9 mouse cellular contexts compared by ENCODE assay signal in genomic region chr6:34865711-34866593, GRCm38 (mm10). TPM values are rescaled to one million over a fixed set of nuclear protein-coding genes. Genes with fewer than 3 reads are reported as not detected.
A peak's percentile ranks its signal among the peaks of the same experiment; 100 is the strongest.
DNase-seq lines count a peak whose midpoint lies in the region; ATAC-seq and TF ChIP-seq lines count a peak whose summit lies in the region.
"Had no signal": no experiment of that assay in that cellular context is flagged by ENCODE, and none has a peak within 500 bp of the region (broad histone marks: within the 10 kb centered on the region; RNA-seq: fewer than 3 reads in every experiment).

No protein-coding gene starts in this region.

- no peaks in the 10 kb centered on the region for H3K36me3 ChIP-seq in kidney, postnatal 0 days (ENCODE audit: insufficient read depth, low read length)

- H3K4me3 ChIP-seq in kidney, postnatal 0 days (replicated peaks; ENCODE audit: low read depth, low read length), result no peak overlapping the region

- TF ChIP-seq CTCF in kidney, postnatal 0 days (IDR thresholded peaks at IDR 0.05; ENCODE audit: low read depth), result no peak

- no peaks in the 10 kb centered on the region for H3K9me3 ChIP-seq in kidney, postnatal 0 days (replicated peaks; ENCODE audit: low read length)

- 47% methylated on average over 7 of the region's 7 CpGs for WGBS in kidney, postnatal 0 days

- H3K9ac ChIP-seq in kidney, postnatal 0 days (ENCODE audit: low read depth, low read length), result no peak overlapping the region

- H3K27ac ChIP-seq in kidney, postnatal 0 days, result peak overlapping the region; percentile 75

- peaks cover 15% of the 10 kb centered on the region for H3K4me1 ChIP-seq in kidney, postnatal 0 days (replicated peaks; ENCODE audit: insufficient read depth, low read length)

- peak; percentile 59 for DNase-seq in gastrocnemius, postnatal 25 days
- DNase-seq in gastrocnemius, postnatal 10 days, result no peak
- DNase-seq in heart, adult 8-10 months (ENCODE audit: low spot score), result peak; percentile 79
- peak; percentile 62 for DNase-seq in kidney, postnatal 0 days (ENCODE audit: low spot score)
- peak; percentile 90 for DNase-seq in lung, postnatal 36 days
- no peak for DNase-seq in frontal cortex, postnatal 14 days (ENCODE audit: low spot score in 2 of 2)
- DNase-seq in thymus, postnatal 25 days, result no peak
- no peak for DNase-seq in cerebellum, adult 11 months
- DNase-seq: embryo, embryonic 11 days had no signal

- no peak overlapping the region for H3K4me2 ChIP-seq in kidney, postnatal 0 days (ENCODE audit: low read length)

- ATAC-seq in kidney, postnatal 0 days (replicated peaks; ENCODE audit: low FRiP score, low read depth), result peak; percentile 41; the same call in 1 of the 2 replicates

- H3K27me3 ChIP-seq in kidney, postnatal 0 days (ENCODE audit: insufficient read depth, low read length), result no peaks in the 10 kb centered on the region

RNA-seq across cellular contexts. Expression of gene Tmem140, which starts 3.0 kb away (rescaled TPM):
- 10 to 100 TPM; 15.5 to 24.0 TPM for total RNA-seq in gastrocnemius, postnatal 25 days (2021)
- total RNA-seq in gastrocnemius, postnatal 10 days (2021), result 10 to 100 TPM; 12.6 to 12.9 TPM
- total RNA-seq in heart, adult 8-10 months (2022), result 10 to 100 TPM; 17.8 to 27.1 (median 24.5) TPM
- polyA plus RNA-seq in kidney, postnatal 0 days (2015; fragmentation: Nextera tagmentation; extraction: Ambion mirVana), result 6.2 and 7.3 TPM in 2 replicates

RNA-seq across cellular contexts. Expression of gene Cyren, which starts 11.9 kb away (rescaled TPM):
- total RNA-seq in gastrocnemius, postnatal 25 days (2021), result 1 to 10 TPM; 2.6 to 4.1 TPM
- total RNA-seq in gastrocnemius, postnatal 10 days (2021), result 1 to 10 TPM; 5.6 TPM
- 1 to 10 TPM; 3.7 to 4.2 (median 3.8) TPM for total RNA-seq in heart, adult 8-10 months (2022)
- polyA plus RNA-seq in kidney, postnatal 0 days (2015; fragmentation: Nextera tagmentation; extraction: Ambion mirVana), result 9.6 and 9.9 TPM in 2 replicates

RNA-seq across cellular contexts. Expression of gene Wdr91, which starts 44.7 kb away (rescaled TPM):
- total RNA-seq in gastrocnemius, postnatal 25 days (2021), result 1 to 10 TPM; 5.1 to 5.8 TPM
- 10 to 100 TPM; 12.0 to 15.6 TPM for total RNA-seq in gastrocnemius, postnatal 10 days (2021)
- total RNA-seq in heart, adult 8-10 months (2022), result 10 to 100 TPM; 11.6 to 15.9 (median 13.3) TPM
- polyA plus RNA-seq in kidney, postnatal 0 days (2015; fragmentation: Nextera tagmentation; extraction: Ambion mirVana), result 10.2 and 10.6 TPM in 2 replicates

RNA-seq across cellular contexts. Expression of gene Stra8, which starts 54.0 kb away (rescaled TPM):
- not detected for total RNA-seq in gastrocnemius, postnatal 25 days (2021)
- total RNA-seq in gastrocnemius, postnatal 10 days (2021), result not detected
- total RNA-seq in heart, adult 8-10 months (2022), result not detected
- not detected in 2 replicates for polyA plus RNA-seq in kidney, postnatal 0 days (2015; fragmentation: Nextera tagmentation; extraction: Ambion mirVana)

Comparison
In these comparisons a context has a peak if more than half of its experiments do, and no peak if none do; other contexts are left out.
1. DNase-seq: peak in gastrocnemius, postnatal 25 days (single experiment), heart, adult 8-10 months (single experiment), kidney, postnatal 0 days (single experiment) and lung, postnatal 36 days (single experiment); none in gastrocnemius, postnatal 10 days (single experiment), frontal cortex, postnatal 14 days (0 of 2), thymus, postnatal 25 days (single experiment) and cerebellum, adult 11 months (single experiment).